Mouse (Mus musculus) heart, adult 2 months (tissue): ENCODE results near the gene Mettl15.

Experiments used
- CTCF ChIP-seq: fragments of 200-600 bp; IDR thresholded peaks from 2 replicates; pipeline ENCODE4 v1.8.1; 2022; ENCODE audit warnings: antibody characterized with exemption, mild to moderate bottlenecking, moderate library complexity
- EP300 ChIP-seq: fragments of 200-500 bp; IDR thresholded peaks from 2 replicates; pipeline ENCODE4 v1.6.1; 2011; ENCODE audit warnings: low read depth, low read length, control low read depth; ENCODE audit not compliant: insufficient read depth
- POLR2A ChIP-seq: fragments of 200-500 bp; IDR thresholded peaks from 2 replicates; pipeline ENCODE4 v1.6.1; 2011; ENCODE audit warnings: mild to moderate bottlenecking, low read depth, low read length, control low read depth; ENCODE audit not compliant: insufficient read depth

DNA sequence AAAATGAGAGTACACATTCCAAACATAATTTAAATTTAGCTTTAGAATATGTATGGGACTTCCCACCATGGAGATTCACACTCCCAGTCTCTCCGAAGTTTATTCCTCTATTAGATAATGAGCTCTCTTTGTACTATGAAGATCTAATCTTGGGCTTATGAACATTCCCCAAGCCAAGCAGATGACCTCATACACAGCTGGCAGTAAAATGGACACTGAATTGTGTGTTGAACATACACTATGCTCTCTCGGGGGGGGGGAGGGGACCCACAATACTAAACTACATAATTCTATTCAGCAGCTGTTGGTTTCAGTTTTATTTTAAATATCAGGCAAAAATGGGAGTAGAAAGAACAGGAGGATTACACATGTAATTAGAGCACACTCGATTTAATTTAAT, 97.6 kb downstream of the Mettl15 start:
- TF ChIP-seq CTCF (no peak), POLR2A (no peak), EP300 (no peak)
